Mouse (Mus musculus): ENCODE data around the gene Cdh26. TPM values are rescaled to one million over a fixed set of nuclear protein-coding genes. Genes with fewer than 3 reads are reported as not detected.
A peak's percentile ranks its signal among the peaks of the same experiment; 100 is the strongest.

Gene Cdh26
- polyA plus RNA-seq (2014; fragmentation: Nextera tagmentation; extraction: Ambion mirVana): 0.54 and 0.70 TPM in 2 replicates

- no peak within 1 kb of the TSS for H3K4me3 ChIP-seq (ENCODE audit: low read depth, low read length)
- no peak within 1 kb of the TSS for H3K4me2 ChIP-seq (replicated peaks; ENCODE audit: low read depth, low read length)
- WGBS: 83% methylated on average over 4 of the region's 4 CpGs
- H3K27ac ChIP-seq (ENCODE audit: low read length): no peak within 1 kb of the TSS
- no peaks in the 10 kb centered on the region for H3K27me3 ChIP-seq (ENCODE audit: control insufficient read depth, insufficient read depth, low read length)
- H3K36me3 ChIP-seq (ENCODE audit: control insufficient read depth, insufficient read depth, low read length): no peaks in the 10 kb centered on the region
- no peak for ATAC-seq (ENCODE audit: insufficient number of reproducible peaks, insufficient read depth, low FRiP score, low read depth)
- no peaks in the 10 kb centered on the region for H3K4me1 ChIP-seq (ENCODE audit: control insufficient read depth, insufficient read depth, low read length)
- no peak within 1 kb of the TSS for H3K9ac ChIP-seq (replicated peaks; ENCODE audit: low read depth, low read length)
- H3K9me3 ChIP-seq (ENCODE audit: control insufficient read depth, low read depth, low read length): no peaks in the 10 kb centered on the region
Observed at GRCm38 (mm10) chr2:178430231-178430630, at the start of gene Cdh26. Gene Cdh26, plus strand, starts transcription at chr2:178430531.

GRCm38 (mm10) chr2:178407053-178407815 is 23.1 kb upstream of the Cdh26 start, which contains the start of gene Sycp2:
Gene Sycp2, minus strand, starts transcription at chr2:178407685.
- no peak within 1 kb of the TSS for H3K4me2 ChIP-seq (replicated peaks; ENCODE audit: low read depth, low read length)
- peaks cover 7% of the 10 kb centered on the region; the same call in 1 of the 2 replicates for H3K9me3 ChIP-seq (ENCODE audit: control insufficient read depth, low read depth, low read length)
- H3K4me1 ChIP-seq (ENCODE audit: control insufficient read depth, insufficient read depth, low read length): peaks cover 8% of the 10 kb centered on the region; the same call in 1 of the 2 replicates
- H3K27me3 ChIP-seq (ENCODE audit: control insufficient read depth, insufficient read depth, low read length): no peaks in the 10 kb centered on the region
- no peaks in the 10 kb centered on the region for H3K36me3 ChIP-seq (ENCODE audit: control insufficient read depth, insufficient read depth, low read length)
- peak; percentile 78 for ATAC-seq (ENCODE audit: insufficient number of reproducible peaks, insufficient read depth, low FRiP score, low read depth)
- no peak within 1 kb of the TSS for H3K27ac ChIP-seq (ENCODE audit: low read length)
- H3K9ac ChIP-seq (replicated peaks; ENCODE audit: low read depth, low read length): no peak within 1 kb of the TSS
- WGBS: 82% methylated on average over 52 of the region's 52 CpGs
- H3K4me3 ChIP-seq (ENCODE audit: low read depth, low read length): no peak within 1 kb of the TSS

GRCm38 (mm10) chr2:178409024-178409423 is 21.3 kb upstream of the Cdh26 start:
- peaks cover 7% of the 10 kb centered on the region; the same call in 1 of the 2 replicates for H3K9me3 ChIP-seq (ENCODE audit: control insufficient read depth, low read depth, low read length)
- H3K4me3 ChIP-seq (ENCODE audit: low read depth, low read length): no peak overlapping the region
- no peak for ATAC-seq (ENCODE audit: insufficient number of reproducible peaks, insufficient read depth, low FRiP score, low read depth)
- H3K27ac ChIP-seq (ENCODE audit: low read length): no peak overlapping the region
- WGBS: 20% methylated on average over 1 of the region's 1 CpGs
- H3K9ac ChIP-seq (replicated peaks; ENCODE audit: low read depth, low read length): no peak overlapping the region
- H3K4me1 ChIP-seq (ENCODE audit: control insufficient read depth, insufficient read depth, low read length): peaks cover 20% of the 10 kb centered on the region
- H3K4me2 ChIP-seq (replicated peaks; ENCODE audit: low read depth, low read length): no peak overlapping the region
- H3K27me3 ChIP-seq (ENCODE audit: control insufficient read depth, insufficient read depth, low read length): no peaks in the 10 kb centered on the region
- no peaks in the 10 kb centered on the region for H3K36me3 ChIP-seq (ENCODE audit: control insufficient read depth, insufficient read depth, low read length)

- Histone ChIP-seq H3K4me1 (ENCODE audit: control insufficient read depth, insufficient read depth, low read length) (peaks cover 20% of the 10 kb centered on the region), H3K27ac (ENCODE audit: low read length) (no peak overlapping the region), H3K4me3 (ENCODE audit: low read depth, low read length) (no peak overlapping the region), H3K9me3 (ENCODE audit: control insufficient read depth, low read depth, low read length) (peaks cover 7% of the 10 kb centered on the region; the same call in 1 of the 2 replicates), H3K27me3 (ENCODE audit: control insufficient read depth, insufficient read depth, low read length) (no peaks in the 10 kb centered on the region), H3K9ac (replicated peaks; ENCODE audit: low read depth, low read length) (no peak overlapping the region), H3K4me2 (replicated peaks; ENCODE audit: low read depth, low read length) (no peak overlapping the region), H3K36me3 (ENCODE audit: control insufficient read depth, insufficient read depth, low read length) (no peaks in the 10 kb centered on the region)
- ATAC-seq (ENCODE audit: insufficient number of reproducible peaks, insufficient read depth, low FRiP score, low read depth): no peak
- WGBS: 69% methylated on average over 6 of the region's 6 CpGs
Observed at GRCm38 (mm10) chr2:178410286-178410685, 20.0 kb upstream of the Cdh26 start.

GRCm38 (mm10) chr2:178412598-178412997 is 17.7 kb upstream of the Cdh26 start:
- no peak for ATAC-seq (ENCODE audit: insufficient number of reproducible peaks, insufficient read depth, low FRiP score, low read depth)
- H3K4me1 ChIP-seq (ENCODE audit: control insufficient read depth, insufficient read depth, low read length): peaks cover 20% of the 10 kb centered on the region
- no peak overlapping the region for H3K4me3 ChIP-seq (ENCODE audit: low read depth, low read length)
- H3K27me3 ChIP-seq (ENCODE audit: control insufficient read depth, insufficient read depth, low read length): no peaks in the 10 kb centered on the region
- no peaks in the 10 kb centered on the region; the same call in 1 of the 2 replicates for H3K36me3 ChIP-seq (ENCODE audit: control insufficient read depth, insufficient read depth, low read length)
- no peak overlapping the region for H3K27ac ChIP-seq (ENCODE audit: low read length)
- 47% methylated on average over 6 of the region's 6 CpGs for WGBS
- H3K9me3 ChIP-seq (ENCODE audit: control insufficient read depth, low read depth, low read length): peaks cover 1% of the 10 kb centered on the region; the same call in 1 of the 2 replicates
- H3K9ac ChIP-seq (replicated peaks; ENCODE audit: low read depth, low read length): no peak overlapping the region
- H3K4me2 ChIP-seq (replicated peaks; ENCODE audit: low read depth, low read length): peak overlapping the region; percentile 96; the same call in 1 of the 2 replicates

- no peaks in the 10 kb centered on the region for H3K27me3 ChIP-seq (ENCODE audit: control insufficient read depth, insufficient read depth, low read length)
- H3K4me3 ChIP-seq (ENCODE audit: low read depth, low read length): peak overlapping the region; percentile 67
- H3K27ac ChIP-seq (ENCODE audit: low read length): no peak overlapping the region
- H3K4me2 ChIP-seq (replicated peaks; ENCODE audit: low read depth, low read length): peak overlapping the region; percentile 96
- 54% methylated on average over 13 of the region's 13 CpGs for WGBS
- H3K9me3 ChIP-seq (ENCODE audit: control insufficient read depth, low read depth, low read length): no peaks in the 10 kb centered on the region
- peaks cover 20% of the 10 kb centered on the region for H3K4me1 ChIP-seq (ENCODE audit: control insufficient read depth, insufficient read depth, low read length)
- no peak overlapping the region for H3K9ac ChIP-seq (replicated peaks; ENCODE audit: low read depth, low read length)
- no peak for ATAC-seq (ENCODE audit: insufficient number of reproducible peaks, insufficient read depth, low FRiP score, low read depth)
- H3K36me3 ChIP-seq (ENCODE audit: control insufficient read depth, insufficient read depth, low read length): peaks cover 3% of the 10 kb centered on the region; the same call in 1 of the 2 replicates
Observed at GRCm38 (mm10) chr2:178413081-178413480, 17.2 kb upstream of the Cdh26 start.

GRCm38 (mm10) chr2:178413481-178414260 is 16.7 kb upstream of the Cdh26 start:
- peaks cover 20% of the 10 kb centered on the region for H3K4me1 ChIP-seq (ENCODE audit: control insufficient read depth, insufficient read depth, low read length)
- peak overlapping the region; percentile 96 for H3K4me2 ChIP-seq (replicated peaks; ENCODE audit: low read depth, low read length)
- H3K27ac ChIP-seq (ENCODE audit: low read length): no peak overlapping the region
- H3K27me3 ChIP-seq (ENCODE audit: control insufficient read depth, insufficient read depth, low read length): no peaks in the 10 kb centered on the region
- peak overlapping the region; percentile 67 for H3K4me3 ChIP-seq (ENCODE audit: low read depth, low read length)
- H3K9me3 ChIP-seq (ENCODE audit: control insufficient read depth, low read depth, low read length): no peaks in the 10 kb centered on the region
- no peak for ATAC-seq (ENCODE audit: insufficient number of reproducible peaks, insufficient read depth, low FRiP score, low read depth)
- WGBS: 18% methylated on average over 73 of the region's 75 CpGs
- H3K36me3 ChIP-seq (ENCODE audit: control insufficient read depth, insufficient read depth, low read length): peaks cover 4% of the 10 kb centered on the region; the same call in 1 of the 2 replicates
- H3K9ac ChIP-seq (replicated peaks; ENCODE audit: low read depth, low read length): peak overlapping the region; percentile 60

All from stomach, embryonic 14.5 days (tissue).